Mouse (Mus musculus) thymus, adult 18-20 months (tissue): ENCODE measurements at regions not wholly inside any gene's neighbourhood (a gene's known extent, or its start where the extent isn't known, plus 50 kb on each side); places are given as distances from the start of the nearest gene placed in this dataset.
A peak's percentile ranks its signal among the peaks of the same experiment; 100 is the strongest.

Experiments
- DNase-seq, 2 experiments: peaks; one replicate each; pipeline ENCODE4 v3.0.0; 2022; ENCODE audit warnings: mixed read lengths in 2 of 2

- peak; percentile 24 to 36 for DNase-seq
Measured at GRCm38 (mm10) chr12:20614766-20615165, 375.5 kb upstream of the Asap2 start.
